Comparison of ENCODE assay signal across 26 mouse cellular contexts in the genomic region with DNA sequence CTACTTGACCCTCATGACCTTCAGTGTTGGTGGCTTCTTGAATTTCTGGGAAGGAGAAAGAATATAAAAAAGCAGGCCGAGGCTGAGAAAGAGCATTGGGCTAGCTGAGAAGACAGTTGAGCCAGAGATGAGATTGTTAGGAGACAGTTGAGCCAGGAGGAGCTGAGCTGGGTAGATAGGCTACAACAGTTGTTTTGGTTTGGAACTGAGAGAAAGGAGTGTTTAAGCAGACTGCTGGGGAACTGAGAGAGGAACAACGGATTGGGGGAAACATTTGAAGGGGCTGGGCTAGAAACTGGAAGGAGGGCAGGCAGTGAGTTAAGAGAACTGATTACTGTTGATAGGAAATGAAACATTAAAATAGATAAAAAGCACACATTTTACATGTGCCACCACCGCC. TPM values are rescaled to one million over a fixed set of nuclear protein-coding genes. Genes with fewer than 3 reads are reported as not detected.
"Had no signal": no experiment of that assay in that cellular context is flagged by ENCODE, and none has a peak within 500 bp of the region (broad histone marks: within the 10 kb centered on the region; RNA-seq: fewer than 3 reads in every experiment).

No protein-coding gene starts in this region.

- H3K27ac ChIP-seq: kidney, embryonic 15.5 days; layer of hippocampus, adult 2 months; limb, embryonic 10.5 days; limb, embryonic 13.5 days; liver, embryonic 15.5 days; macrophage; midbrain, embryonic 12.5 days; midbrain, embryonic 15.5 days; neural tube, embryonic 12.5 days; neural tube, embryonic 15.5 days; stomach, postnatal 0 days had no signal

- H3K9ac ChIP-seq: kidney, embryonic 15.5 days; limb, embryonic 13.5 days; liver, embryonic 15.5 days; midbrain, embryonic 12.5 days; midbrain, embryonic 15.5 days; neural tube, embryonic 12.5 days; neural tube, embryonic 15.5 days had no signal

- H3K36me3 ChIP-seq: kidney, embryonic 15.5 days; limb, embryonic 10.5 days; limb, embryonic 13.5 days; liver, embryonic 15.5 days; midbrain, embryonic 12.5 days; midbrain, embryonic 15.5 days; neural tube, embryonic 12.5 days; neural tube, embryonic 15.5 days had no signal

- H3K9me3 ChIP-seq: limb, embryonic 10.5 days; limb, embryonic 13.5 days; liver, embryonic 15.5 days; midbrain, embryonic 12.5 days; midbrain, embryonic 15.5 days; neural tube, embryonic 12.5 days; neural tube, embryonic 15.5 days had no signal

- DNase-seq: kidney, adult 2 months; kidney, postnatal 14 days; kidney, postnatal 4 days; layer of hippocampus, adult 9-11 months; lung, adult 2 months; right cerebral cortex, adult 18-20 months; right cerebral cortex, postnatal 14 days; right cerebral cortex, postnatal 4 days; thymus, adult 2 months; thymus, postnatal 14 days; thymus, postnatal 4 days had no signal

- H3K4me3 ChIP-seq: kidney, embryonic 15.5 days; layer of hippocampus, adult 2 months; limb, embryonic 10.5 days; limb, embryonic 13.5 days; liver, embryonic 15.5 days; megakaryocyte, embryonic 14.5 days; midbrain, embryonic 12.5 days; midbrain, embryonic 15.5 days; neural tube, embryonic 12.5 days; neural tube, embryonic 15.5 days had no signal

- ATAC-seq: intestine, postnatal 0 days; midbrain, embryonic 15.5 days had no signal

- H3K4me2 ChIP-seq: kidney, embryonic 15.5 days; limb, embryonic 13.5 days; liver, embryonic 15.5 days; midbrain, embryonic 12.5 days; midbrain, embryonic 15.5 days; neural tube, embryonic 12.5 days; neural tube, embryonic 15.5 days had no signal

RNA-seq across cellular contexts. Expression of gene Rbm44, which starts 31.1 kb away (rescaled TPM):
- total RNA-seq: layer of hippocampus, adult 2 months; layer of hippocampus, postnatal 25 days had no signal
- polyA plus RNA-seq: kidney, adult 2 months; liver, adult 2 months; lung, adult 2 months had no signal
